Mouse (Mus musculus): ENCODE measurements at regions not wholly inside any gene's neighbourhood (a gene's known extent, or its start where the extent isn't known, plus 50 kb on each side); places are given as distances from the start of the nearest gene placed in this dataset.

GRCm38 (mm10) chr1:80030635-80031034, 169.7 kb upstream of the Serpine2 start:
- DNase-seq (ENCODE audit: low spot score) = no peak

DNA sequence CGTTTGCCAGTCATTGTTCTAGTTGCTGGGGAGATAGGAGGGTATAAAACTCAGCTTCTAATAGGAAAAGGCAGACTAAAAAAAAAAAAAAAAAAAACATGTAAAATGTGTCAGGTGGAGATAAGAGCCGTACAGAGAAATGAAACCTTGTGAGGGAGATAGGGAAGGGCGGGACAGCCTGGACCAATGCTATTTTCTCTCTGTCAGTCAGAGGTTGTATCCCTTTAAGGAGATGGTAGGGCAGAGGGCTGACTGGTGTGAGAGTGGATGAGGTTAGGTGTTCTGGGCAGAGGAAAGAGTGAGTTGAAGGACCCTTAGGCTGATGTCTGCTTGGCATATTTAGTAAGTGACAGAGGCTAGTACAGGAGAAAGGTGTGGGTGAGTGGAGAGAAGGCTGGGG, 169.2 kb upstream of the Serpine2 start:
- no peak for DNase-seq (ENCODE audit: low spot score)

DNA sequence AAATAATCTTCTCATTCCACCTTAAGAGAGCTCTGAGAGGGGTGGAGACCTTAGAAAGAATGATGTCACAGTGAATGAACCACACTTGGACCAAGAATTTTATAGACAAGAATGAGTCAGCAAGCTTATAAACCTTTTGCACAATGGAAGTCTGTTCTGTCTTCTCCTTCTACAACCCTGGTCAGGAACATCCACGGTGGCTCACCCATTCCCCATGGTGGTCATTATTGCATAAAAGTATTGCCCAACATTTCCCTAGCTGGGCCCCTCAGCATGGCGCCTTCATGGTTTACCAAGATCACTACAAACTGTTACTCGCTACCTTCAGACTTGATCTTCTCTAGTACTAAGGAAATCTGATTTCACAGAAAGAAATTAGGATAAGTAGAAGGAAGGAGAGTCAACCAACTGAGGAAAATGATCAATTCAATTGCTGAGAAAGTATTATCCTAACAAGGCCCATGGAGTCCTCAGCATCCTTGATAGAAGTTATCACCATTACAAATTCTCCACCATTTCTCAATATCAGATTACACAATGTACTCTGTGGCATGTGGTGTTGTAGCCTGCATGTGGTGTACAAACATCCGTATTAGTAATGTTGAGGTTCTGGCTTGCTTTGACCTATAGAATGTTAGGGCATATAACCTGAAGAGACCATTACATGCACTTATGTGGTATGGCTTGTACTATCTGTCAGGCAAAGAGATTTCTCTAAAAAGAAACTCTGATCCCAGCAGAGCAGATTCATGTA, 165.1 kb upstream of the Serpine2 start:
- DNase-seq (ENCODE audit: low spot score) = no peak

DNA sequence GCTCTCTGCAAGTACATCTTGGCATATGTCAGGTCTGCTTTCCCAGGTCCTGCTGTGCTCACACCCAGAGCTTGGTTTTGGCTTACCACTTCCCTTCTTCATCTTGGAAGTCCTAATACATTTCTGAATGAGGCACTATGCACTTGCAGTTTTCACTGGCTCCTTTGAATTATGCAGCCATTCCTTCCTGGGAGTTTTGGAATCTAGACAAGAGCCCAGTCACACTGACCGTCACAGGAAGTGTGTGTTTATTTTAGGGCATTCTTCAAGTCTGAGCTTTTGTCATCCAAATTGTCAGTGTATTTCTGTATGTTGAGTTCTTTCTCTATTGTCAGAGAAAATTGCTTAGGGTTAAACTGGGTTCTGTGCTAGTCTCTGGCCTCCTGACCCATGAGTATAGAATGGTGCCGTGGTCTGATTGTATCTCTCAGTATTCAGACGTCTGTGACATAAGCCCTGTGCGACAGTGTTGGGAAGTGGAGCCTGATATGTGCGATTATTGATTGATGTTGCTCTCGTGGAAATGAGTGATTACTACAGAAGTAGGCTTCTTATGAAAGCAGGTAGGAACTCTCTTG, 162.6 kb upstream of the Serpine2 start:
- no peak for DNase-seq (ENCODE audit: low spot score)

DNA sequence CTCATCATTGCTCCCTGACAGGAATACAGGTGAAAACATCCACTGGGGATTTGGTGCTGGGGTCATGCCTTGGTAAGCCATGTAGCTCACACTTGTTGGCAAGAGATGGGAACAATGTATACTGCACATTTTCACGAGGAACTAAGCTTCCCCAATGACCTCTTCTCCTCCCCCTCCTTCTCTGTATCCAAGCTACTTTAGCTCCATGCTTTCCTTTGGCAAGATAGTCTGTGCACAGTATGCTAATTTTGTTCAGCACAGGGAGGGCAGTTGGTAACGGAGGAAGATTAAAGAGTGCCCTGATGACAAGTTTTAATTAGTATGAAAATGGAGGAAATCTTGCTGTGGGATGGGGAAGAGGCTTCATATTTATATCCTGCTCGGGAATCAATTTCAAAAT, 160.9 kb upstream of the Serpine2 start:
- no peak for DNase-seq (ENCODE audit: low spot score)

DNA sequence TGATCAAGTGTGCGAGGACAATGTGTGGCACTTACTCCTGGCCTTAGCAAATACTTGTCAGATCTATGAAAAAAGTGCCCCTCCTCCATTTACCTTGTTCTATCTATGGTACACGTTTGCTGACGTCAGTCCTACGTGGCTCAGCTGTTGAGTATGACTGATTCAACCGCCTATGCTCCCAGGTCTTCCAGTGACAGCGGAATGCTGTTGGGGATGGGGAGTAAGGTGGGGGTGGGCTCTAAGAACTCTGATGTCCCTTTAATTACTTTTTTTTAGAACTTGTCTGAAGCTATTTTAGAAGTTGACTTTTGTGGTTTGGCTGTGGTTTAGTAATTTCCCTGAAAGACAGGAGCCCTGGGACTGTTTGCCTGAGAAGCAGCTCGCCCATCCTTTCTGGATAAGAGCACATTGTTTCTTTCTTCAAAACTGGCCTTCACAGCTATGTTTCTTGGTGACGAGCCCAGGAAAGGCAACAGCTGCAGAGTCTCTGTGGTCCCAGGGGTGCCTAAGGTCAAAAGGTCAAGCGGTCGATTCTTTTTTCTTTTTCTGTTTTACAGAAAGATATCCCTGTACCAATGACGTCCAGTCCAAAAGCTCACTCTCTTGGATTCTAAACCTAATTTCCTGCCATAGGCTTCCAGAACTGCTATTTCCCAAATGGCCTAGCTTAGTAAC, 157.5 kb upstream of the Serpine2 start:
- DNase-seq (ENCODE audit: low spot score) = peak; percentile 75

DNA sequence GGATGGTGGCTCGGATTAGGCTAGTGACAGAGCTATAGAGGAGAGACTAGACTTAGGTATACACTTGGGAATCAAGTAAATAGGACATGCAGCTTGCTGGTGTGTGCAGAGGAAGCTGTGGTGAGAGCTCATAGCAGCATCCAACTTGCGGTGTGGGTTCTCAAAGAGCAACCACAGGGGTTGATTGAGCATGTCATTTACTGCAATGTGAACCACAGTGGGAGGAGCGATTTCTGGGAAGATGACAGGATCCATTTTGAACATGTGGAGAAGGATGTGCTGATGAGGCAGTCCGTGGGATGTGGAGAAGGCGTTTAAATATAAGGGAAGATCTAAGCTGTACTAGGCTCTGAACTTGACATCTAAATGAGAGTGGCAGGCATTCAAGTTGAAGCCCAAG, 154.5 kb upstream of the Serpine2 start:
- DNase-seq (ENCODE audit: low spot score) = no peak

DNA sequence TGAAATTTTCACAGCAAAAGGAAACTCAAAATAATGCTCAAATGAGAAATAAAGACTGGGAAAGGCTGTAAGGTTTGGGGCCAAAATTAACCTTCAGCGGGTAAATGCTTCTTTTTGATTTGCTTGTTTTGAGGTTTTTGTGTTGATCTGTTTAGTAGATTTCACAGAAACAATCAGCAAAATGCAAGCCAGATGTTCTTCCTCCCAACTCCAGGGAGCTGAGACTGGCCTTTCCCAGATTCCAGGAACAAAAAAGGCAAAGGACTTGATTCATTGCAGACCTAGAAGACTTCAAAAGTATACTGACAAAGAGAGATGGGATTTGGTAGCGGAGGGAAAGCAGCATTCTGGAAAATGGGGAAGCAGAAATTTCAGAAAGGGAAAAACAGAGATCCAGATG, 153.6 kb upstream of the Serpine2 start:
- DNase-seq (ENCODE audit: low spot score) = no peak

GRCm38 (mm10) chr1:80010724-80011123, 149.7 kb upstream of the Serpine2 start:
- peak; percentile 51 for DNase-seq (ENCODE audit: low spot score)

DNA sequence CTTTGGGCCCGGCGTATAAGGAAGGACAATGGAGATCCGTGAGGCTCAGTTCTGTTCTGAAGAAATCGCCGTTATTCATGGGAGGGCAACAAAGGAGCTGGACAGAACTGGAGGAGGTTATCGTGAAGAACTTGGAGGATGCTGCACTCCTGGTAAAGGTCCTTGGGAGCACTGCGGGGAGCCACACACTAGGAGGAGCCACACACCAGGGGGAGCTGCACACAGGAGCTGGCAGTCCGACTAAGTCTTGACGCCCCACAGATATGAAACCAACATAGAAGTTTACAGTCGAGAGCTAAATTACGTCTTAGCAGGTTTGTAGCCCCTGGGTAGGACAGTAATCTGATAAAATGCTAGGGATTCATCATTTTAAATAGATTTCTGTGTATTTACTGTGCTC, 138.1 kb upstream of the Serpine2 start:
- DNase-seq (ENCODE audit: low spot score) = peak; percentile 41

GRCm38 (mm10) chr1:79997911-79998310, 136.9 kb upstream of the Serpine2 start:
- no peak for DNase-seq (ENCODE audit: low spot score)

GRCm38 (mm10) chr1:79997456-79997855, 136.5 kb upstream of the Serpine2 start:
- DNase-seq (ENCODE audit: low spot score) = no peak

GRCm38 (mm10) chr1:79984721-79985120, 123.7 kb upstream of the Serpine2 start:
- no peak for DNase-seq (ENCODE audit: low spot score)

DNA sequence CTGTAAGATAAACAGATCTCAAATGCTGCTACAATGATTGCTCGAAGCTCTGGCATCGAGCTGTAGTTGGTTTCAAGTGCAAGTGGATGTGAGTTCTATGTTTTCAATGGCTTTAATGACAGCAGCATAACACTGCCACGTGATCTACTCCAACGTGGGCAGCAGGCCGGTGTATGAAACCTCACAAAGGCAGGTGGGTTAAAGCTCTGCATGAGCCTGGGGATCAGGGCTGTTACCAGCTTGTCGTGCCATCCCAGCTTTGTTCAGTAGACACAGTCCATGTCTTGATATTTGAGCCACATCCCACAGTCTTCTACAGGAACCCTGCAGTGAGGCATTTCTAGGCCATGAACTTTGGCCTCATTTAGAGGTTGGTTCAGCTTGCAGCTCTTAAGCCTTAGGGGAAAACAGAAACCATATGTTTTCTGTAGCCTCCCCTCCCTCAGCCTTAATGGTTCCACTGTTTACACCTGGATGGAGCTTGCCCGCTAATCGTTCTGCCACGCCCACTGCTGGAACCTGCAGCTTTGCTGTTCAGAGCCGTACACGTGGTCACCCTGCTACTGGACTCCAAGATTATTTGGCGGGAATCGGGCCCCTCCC, 121.8 kb upstream of the Serpine2 start:
- no peak for DNase-seq (ENCODE audit: low spot score)

DNA sequence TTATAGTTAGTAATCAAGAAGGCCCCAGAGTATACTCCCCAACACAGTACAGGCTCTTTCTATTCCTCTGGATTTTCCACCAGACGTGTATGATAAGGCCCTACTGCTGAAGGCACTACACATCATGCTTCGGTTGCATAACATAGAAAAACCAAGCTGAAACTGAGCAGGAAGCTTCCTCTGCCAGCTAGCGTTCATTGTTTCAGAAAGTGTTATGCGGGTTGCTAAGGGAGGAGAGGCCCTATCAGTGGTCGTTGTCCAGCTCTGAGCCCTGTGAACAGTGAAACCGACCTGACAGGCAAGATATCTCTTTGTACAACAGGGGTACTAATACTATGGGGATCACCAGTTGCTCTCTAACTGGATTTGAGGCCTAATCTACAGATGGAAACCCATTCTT, 118.9 kb upstream of the Serpine2 start:
- DNase-seq (ENCODE audit: low spot score) = no peak

GRCm38 (mm10) chr1:79978156-79978555, 117.2 kb upstream of the Serpine2 start:
- DNase-seq (ENCODE audit: low spot score) = no peak

GRCm38 (mm10) chr1:79956121-79956520, 95.1 kb upstream of the Serpine2 start:
- peak; percentile 15 for DNase-seq (ENCODE audit: low spot score)

- DNase-seq (ENCODE audit: low spot score) = peak; percentile 35
Observed at GRCm38 (mm10) chr1:79944231-79944630, 83.3 kb upstream of the Serpine2 start.

DNA sequence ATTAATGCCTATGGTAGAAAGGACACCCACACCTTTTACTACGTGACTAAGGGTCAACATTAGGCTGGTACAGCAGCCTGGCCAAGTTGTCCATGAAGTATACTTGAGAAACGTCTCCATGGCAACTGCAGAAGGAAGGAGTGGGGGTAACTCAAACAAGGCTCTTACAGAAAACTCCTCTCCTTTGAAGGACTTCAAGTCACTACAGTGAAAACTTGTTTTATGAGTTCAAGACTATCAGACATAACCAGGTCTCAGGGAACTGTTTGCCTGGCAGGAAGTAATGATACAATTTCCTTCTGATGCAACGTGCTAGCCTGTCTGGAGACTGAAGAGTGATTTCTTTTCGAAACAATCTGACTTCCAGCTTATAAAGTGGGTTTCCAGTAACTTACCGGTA, 71.5 kb upstream of the Serpine2 start:
- no peak for DNase-seq (ENCODE audit: low spot score)

DNA sequence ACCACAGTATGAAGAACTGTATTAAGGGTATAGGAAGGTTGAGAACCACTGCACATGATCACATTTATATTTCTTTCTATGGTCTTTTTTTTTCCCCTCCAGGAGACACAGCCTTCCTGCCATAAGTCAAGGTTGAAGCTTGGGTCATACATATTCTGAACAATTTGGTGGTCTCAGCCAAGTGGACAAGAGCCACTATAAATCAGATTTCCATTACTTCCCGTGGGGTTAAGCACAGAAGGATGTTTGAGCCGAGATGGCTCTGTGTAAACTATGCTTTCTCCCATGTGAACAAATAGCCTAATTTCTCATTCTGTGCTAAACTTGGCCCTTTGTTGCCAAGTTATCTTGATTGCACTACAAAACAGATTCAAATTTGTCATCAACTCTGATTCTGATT, 66.8 kb upstream of the Serpine2 start:
- no peak for DNase-seq (ENCODE audit: low spot score)

GRCm38 (mm10) chr1:79925776-79926175, 64.8 kb upstream of the Serpine2 start:
- DNase-seq (ENCODE audit: low spot score) = peak; percentile 54

- peak; percentile 43 for DNase-seq (ENCODE audit: low spot score)
Observed at GRCm38 (mm10) chr1:79921890-79922289, 60.9 kb upstream of the Serpine2 start.

- DNase-seq (ENCODE audit: low spot score) = no peak
Observed at GRCm38 (mm10) chr1:79921333-79921732, 60.4 kb upstream of the Serpine2 start.

All from heart, adult 8-10 months (tissue).